Mouse (Mus musculus): Measurements from ENCODE around the gene 4930518I15Rik. TPM values are rescaled to one million over a fixed set of nuclear protein-coding genes. Genes with fewer than 3 reads are reported as not detected.
"Not testable (repeated sequence)": the region's sequence is repeated elsewhere in the genome, so short reads cannot be mapped to it uniquely, and the experiment has no call there.

4930518I15Rik gene
- polyA plus RNA-seq, 1 experiment from 2014 or later, result 2.0 TPM

DNA sequence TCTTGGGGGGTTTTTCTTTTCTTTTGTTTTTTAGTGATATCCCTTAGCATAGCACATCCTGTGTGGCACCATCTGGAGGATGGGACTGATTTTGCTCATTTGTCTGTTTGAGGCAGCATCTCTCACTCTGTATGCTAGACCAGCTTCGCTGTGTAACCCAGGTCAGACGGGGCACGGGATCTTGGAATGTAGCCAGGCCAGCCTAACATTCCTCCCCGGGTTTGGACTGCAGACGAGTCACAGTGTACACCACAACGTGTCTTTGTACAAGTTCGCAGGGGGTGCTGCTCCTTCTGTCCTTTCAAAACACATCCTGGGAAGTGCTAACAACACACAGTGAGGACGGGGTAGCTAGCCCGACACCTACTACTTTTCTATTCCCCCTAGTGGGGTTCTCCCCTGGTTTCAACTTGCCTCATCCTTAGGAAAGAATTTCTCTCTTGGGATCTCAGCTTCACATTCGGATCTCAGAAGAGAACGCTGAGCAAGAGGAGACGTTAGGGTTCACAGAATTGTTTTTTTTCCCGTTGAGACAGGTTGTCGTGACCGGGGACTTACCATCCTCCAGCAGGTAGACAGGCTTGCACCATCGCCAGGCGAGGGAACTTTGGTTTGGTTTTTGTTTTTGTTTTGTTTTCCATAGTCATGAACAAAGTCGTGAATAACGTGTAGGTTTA lies 4.4 kb upstream of the 4930518I15Rik start:
- Histone ChIP-seq H3K9ac (peak overlapping the region; percentile 82), H3K36me3 (replicated peaks) (peaks cover 39% of the 10 kb centered on the region), H3K27me3 (no peaks in the 10 kb centered on the region), H3K27ac (replicated peaks) (peak overlapping the region; percentile 90), H3K9me3 (replicated peaks) (no peaks in the 10 kb centered on the region), H3K4me3 (replicated peaks) (peak overlapping the region; percentile 100), H3K4me2 (peak overlapping the region; percentile 77), H3K4me1 (replicated peaks) (peaks cover 43% of the 10 kb centered on the region)
- WGBS (ENCODE audit: insufficient replicate concordance), result under 1% methylated on average over 19 of the region's 19 CpGs
- ATAC-seq (ENCODE audit: insufficient read depth), result no peak

DNA sequence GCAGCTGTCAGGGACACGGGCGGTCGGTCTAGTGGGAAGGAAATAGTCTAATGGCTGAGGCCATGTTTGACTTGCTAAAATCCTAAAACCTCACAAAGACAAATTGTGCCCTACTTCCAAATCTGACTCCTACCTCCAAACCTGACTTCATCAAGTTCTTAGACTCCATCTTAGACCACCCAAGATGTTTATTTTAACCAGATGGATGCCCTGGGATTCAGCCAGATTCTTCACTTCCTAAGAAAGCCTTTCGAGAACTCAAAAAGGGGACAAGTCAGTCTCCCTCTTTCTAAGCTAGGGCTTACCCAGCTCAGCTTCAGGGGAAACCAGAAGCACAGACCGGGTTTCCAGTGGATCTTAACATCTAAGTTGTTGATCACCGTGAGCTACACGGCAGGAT lies 925 bp upstream of the 4930518I15Rik start:
- H3K4me1 ChIP-seq (replicated peaks), result peaks cover 19% of the 10 kb centered on the region
- no peak overlapping the region for H3K4me3 ChIP-seq (replicated peaks)
- no peaks in the 10 kb centered on the region for H3K9me3 ChIP-seq (replicated peaks)
- no peak for ATAC-seq (ENCODE audit: insufficient read depth)
- peaks cover 21% of the 10 kb centered on the region for H3K36me3 ChIP-seq (replicated peaks)
- WGBS (ENCODE audit: insufficient replicate concordance), result 79% methylated on average over 7 of the region's 7 CpGs
- no peaks in the 10 kb centered on the region for H3K27me3 ChIP-seq
- no peak overlapping the region for H3K4me2 ChIP-seq
- no peak overlapping the region for H3K9ac ChIP-seq
- H3K27ac ChIP-seq (replicated peaks), result no peak overlapping the region

DNA sequence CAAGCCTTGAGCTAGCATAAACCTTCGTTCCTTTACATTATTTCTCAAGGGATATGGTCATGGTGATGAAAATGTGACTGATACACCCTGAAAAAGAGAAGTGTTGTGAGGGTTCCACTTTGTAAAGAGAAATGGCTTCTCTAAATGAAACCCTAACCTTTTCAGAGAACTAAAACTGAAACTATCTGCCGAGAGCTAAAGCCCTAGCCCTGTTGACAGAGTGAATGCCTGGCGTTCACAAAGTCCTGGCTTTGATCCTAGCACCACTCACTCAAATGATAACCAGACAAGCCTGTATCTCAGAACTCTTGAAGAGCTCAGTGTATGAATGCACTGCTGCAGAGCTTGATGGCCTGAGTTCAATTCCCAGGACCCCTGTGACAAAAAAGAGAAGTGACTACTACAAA lies 358 bp downstream of the 4930518I15Rik start:
- no peaks in the 10 kb centered on the region for H3K9me3 ChIP-seq (replicated peaks)
- 64% methylated on average over 3 of the region's 3 CpGs for WGBS (ENCODE audit: insufficient replicate concordance)
- H3K4me1 ChIP-seq (replicated peaks), result peaks cover 19% of the 10 kb centered on the region
- no peak overlapping the region for H3K4me3 ChIP-seq (replicated peaks)
- peaks cover 22% of the 10 kb centered on the region for H3K36me3 ChIP-seq (replicated peaks)
- H3K27ac ChIP-seq (replicated peaks), result peak overlapping the region; percentile 51
- H3K4me2 ChIP-seq, result no peak overlapping the region
- H3K27me3 ChIP-seq, result no peaks in the 10 kb centered on the region
- no peak overlapping the region for H3K9ac ChIP-seq
- no peak for ATAC-seq (ENCODE audit: insufficient read depth)

DNA sequence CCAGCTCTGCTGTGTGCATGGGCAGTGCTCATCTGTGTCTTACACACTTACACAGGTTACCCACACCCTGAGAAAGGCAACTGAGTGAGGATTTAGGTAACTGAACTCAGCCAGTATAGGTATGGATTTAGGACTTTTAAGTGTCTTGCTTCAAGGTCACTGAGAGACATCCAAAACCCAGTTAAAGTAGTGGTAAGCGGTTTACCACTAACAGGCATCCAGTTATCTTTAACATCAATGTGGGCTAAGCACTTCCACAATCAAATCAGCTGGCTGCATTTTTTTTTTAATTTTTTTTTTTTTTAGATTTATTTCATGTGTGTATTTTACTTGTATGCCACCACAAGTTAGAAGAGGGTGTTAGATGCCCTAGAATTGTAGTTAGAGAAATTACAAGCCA lies 1.4 kb downstream of the 4930518I15Rik start:
- H3K27ac ChIP-seq (replicated peaks), result no peak overlapping the region
- no peak overlapping the region for H3K9ac ChIP-seq
- 71% methylated on average over 1 of the region's 1 CpGs for WGBS (ENCODE audit: insufficient replicate concordance)
- no peak overlapping the region for H3K4me3 ChIP-seq (replicated peaks)
- peaks cover 33% of the 10 kb centered on the region for H3K36me3 ChIP-seq (replicated peaks)
- no peaks in the 10 kb centered on the region for H3K9me3 ChIP-seq (replicated peaks)
- H3K4me2 ChIP-seq, result no peak overlapping the region
- ATAC-seq (ENCODE audit: insufficient read depth), result no peak
- H3K27me3 ChIP-seq, result no peaks in the 10 kb centered on the region
- peaks cover 18% of the 10 kb centered on the region for H3K4me1 ChIP-seq (replicated peaks)

DNA sequence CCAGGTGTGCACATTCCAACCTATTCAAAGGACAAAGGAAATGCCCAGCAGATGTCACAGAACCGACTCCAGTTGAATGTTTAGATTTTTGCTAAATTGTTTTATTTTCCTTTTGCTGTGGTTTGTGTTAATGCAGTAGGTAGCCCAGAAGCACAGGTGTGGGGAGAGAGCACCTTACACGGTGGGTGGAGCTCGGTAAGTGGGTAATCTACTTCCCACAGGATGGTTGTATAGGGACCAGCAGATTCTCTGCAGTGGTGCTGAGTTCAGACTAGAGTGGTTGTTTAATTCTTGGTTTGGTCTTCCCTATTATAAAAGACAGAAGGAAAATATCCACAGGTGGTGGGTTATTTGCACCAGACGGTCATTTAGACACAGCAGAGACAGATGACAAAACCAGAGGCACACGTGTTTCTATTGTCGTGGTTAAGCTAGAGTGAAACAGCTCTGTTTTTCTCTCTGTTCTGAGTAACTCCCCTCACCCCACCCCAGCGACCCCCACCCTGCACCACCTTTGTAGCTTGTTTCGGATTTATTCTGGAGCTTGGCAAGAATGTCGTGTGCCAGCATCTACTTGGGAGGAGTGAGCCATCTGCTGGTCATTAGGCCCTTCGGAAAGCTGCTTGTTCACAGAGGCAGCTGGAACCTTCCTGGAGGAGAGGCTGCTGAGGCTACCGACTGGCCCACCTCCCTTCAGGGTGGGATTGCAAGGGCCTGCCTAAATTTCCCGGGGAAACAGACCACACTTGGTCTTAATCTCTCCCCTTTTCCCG lies 3.6 kb downstream of the 4930518I15Rik start:
- ATAC-seq (ENCODE audit: insufficient read depth); H3K4me3 ChIP-seq (replicated peaks); H3K27me3 ChIP-seq; H3K9me3 ChIP-seq (replicated peaks); H3K27ac ChIP-seq (replicated peaks); H3K4me2 ChIP-seq; H3K9ac ChIP-seq: not testable (repeated sequence)
- 62% methylated on average over 13 of the region's 13 CpGs for WGBS (ENCODE audit: insufficient replicate concordance)
- Histone ChIP-seq H3K4me1 (replicated peaks) (peaks cover 27% of the 10 kb centered on the region), H3K36me3 (replicated peaks) (peaks cover 33% of the 10 kb centered on the region)

DNA sequence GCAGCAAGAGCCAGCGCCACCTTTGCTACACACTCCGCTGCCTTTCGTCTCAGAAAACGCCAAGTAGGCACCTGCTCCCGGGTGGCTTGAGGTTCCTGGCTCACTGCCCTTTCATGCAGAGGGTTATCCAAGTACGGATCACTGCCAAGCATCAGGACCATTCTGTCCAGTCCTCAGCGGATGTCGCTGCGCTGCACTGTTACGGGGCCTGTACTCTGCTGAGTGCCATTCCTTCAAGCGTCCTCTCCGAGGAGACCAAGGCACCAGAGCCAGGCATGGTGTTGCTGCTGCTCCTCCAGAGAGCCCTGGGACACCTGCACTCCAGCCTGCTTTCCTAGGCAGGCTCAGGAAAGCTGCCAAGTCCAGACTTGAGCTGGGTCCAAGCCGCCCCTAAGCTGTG lies 4.2 kb downstream of the 4930518I15Rik start:
- Histone ChIP-seq H3K4me1 (replicated peaks) (peaks cover 30% of the 10 kb centered on the region), H3K36me3 (replicated peaks) (peaks cover 28% of the 10 kb centered on the region)
- not testable (repeated sequence) for H3K27ac ChIP-seq (replicated peaks); H3K4me2 ChIP-seq; H3K27me3 ChIP-seq; H3K9ac ChIP-seq; H3K4me3 ChIP-seq (replicated peaks); H3K9me3 ChIP-seq (replicated peaks); ATAC-seq (ENCODE audit: insufficient read depth)
- WGBS (ENCODE audit: insufficient replicate concordance), result 86% methylated on average over 9 of the region's 13 CpGs

DNA sequence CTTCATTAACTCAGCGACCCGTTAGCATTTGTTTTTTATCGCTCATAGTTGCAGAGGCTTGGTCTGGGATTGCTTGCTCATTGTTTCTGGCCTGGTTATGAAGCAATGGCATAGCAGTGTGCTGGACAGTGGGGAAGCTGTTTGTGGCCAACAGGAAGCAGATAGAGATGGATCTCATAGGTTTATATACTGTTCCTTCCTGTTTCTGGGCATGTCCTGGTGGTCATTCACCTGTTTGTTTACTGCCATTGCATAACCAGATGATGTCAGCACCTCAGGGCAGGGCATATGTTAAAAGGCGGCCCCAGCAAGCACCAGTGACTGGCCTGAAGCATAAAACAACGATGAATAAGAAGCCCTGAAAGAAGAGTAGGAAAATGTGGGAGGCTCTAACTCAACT lies 7.2 kb downstream of the 4930518I15Rik start:
- Histone ChIP-seq H3K4me1 (replicated peaks) (peaks cover 21% of the 10 kb centered on the region), H3K36me3 (replicated peaks) (peaks cover 28% of the 10 kb centered on the region; the same call in 1 of the 2 replicates), H3K27me3 (no peaks in the 10 kb centered on the region), H3K9me3 (replicated peaks) (no peaks in the 10 kb centered on the region), H3K27ac (replicated peaks) (0 out of 2 replicates have a peak overlapping the region, but pooled peaks have one; percentile 24), H3K4me3 (replicated peaks) (no peak overlapping the region), H3K9ac (no peak overlapping the region), H3K4me2 (no peak overlapping the region)
- WGBS (ENCODE audit: insufficient replicate concordance), result 68% methylated on average over 5 of the region's 5 CpGs
- no peak; the same call in 1 of the 2 replicates for ATAC-seq (ENCODE audit: insufficient read depth)

DNA sequence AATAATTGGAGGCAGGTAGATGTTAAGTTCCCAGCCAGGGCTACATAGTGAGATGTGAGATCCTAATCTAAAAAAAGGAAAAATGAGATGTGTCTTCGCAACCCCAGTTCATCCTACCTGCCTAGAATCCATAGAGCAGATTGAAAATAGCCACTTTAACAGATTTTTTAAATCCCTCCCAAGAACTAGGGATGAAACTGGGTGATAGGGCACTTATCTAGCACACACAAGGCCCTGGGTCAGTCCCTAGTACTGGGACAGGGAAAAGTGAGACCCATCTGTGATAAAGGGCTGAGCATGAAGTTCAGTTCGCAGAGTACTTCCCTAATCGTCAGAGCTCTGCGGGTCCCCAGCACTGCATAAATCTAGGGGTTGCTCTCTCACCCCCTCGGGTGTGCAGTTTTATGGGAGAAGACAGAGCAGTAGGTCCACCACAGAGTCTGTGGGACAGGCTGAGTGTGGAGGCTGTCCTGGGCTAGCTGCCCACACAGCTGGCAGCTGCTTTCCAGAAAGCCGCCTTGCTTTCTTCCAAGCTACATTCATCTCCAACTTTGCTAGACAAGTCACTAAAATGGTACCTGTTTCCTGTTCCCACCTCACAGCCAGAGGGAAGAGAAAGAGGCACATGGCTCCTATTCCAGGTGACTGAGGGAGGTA lies 9.1 kb downstream of the 4930518I15Rik start:
- Histone ChIP-seq H3K36me3 (replicated peaks) (peaks cover 32% of the 10 kb centered on the region; the same call in 1 of the 2 replicates), H3K4me2 (no peak overlapping the region), H3K4me3 (replicated peaks) (no peak overlapping the region), H3K27me3 (no peaks in the 10 kb centered on the region), H3K27ac (replicated peaks) (no peak overlapping the region), H3K9ac (no peak overlapping the region), H3K9me3 (replicated peaks) (no peaks in the 10 kb centered on the region), H3K4me1 (replicated peaks) (peaks cover 24% of the 10 kb centered on the region)
- WGBS (ENCODE audit: insufficient replicate concordance), result 57% methylated on average over 6 of the region's 6 CpGs
- no peak for ATAC-seq (ENCODE audit: insufficient read depth)

DNA sequence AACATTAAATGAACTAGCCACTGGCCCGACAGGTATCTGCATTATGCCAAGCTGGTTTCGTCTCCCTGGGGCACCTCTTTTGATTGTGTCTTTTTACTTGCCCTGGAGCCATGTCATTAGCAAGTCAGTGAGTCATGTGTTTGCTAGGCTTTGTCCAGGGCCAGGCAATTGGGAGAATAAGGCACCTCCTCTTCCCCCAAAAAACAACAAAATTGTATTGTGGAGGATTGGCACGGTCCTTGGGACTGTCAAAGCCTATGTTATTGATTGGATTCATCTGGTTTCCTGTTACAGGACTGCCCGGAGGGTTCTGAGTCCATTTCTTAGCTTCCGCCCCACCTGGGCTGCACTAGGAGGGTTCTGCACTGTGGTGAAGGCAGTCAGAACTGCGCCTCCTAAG lies 10.1 kb downstream of the 4930518I15Rik start:
- no peak overlapping the region for H3K4me3 ChIP-seq (replicated peaks)
- 73% methylated on average over 6 of the region's 6 CpGs for WGBS (ENCODE audit: insufficient replicate concordance)
- peaks cover 34% of the 10 kb centered on the region for H3K4me1 ChIP-seq (replicated peaks)
- H3K9ac ChIP-seq, result no peak overlapping the region
- H3K27me3 ChIP-seq, result no peaks in the 10 kb centered on the region
- ATAC-seq (ENCODE audit: insufficient read depth), result no peak
- H3K9me3 ChIP-seq (replicated peaks), result no peaks in the 10 kb centered on the region
- no peak overlapping the region for H3K27ac ChIP-seq (replicated peaks)
- H3K36me3 ChIP-seq (replicated peaks), result peaks cover 32% of the 10 kb centered on the region; the same call in 1 of the 2 replicates
- no peak overlapping the region for H3K4me2 ChIP-seq

DNA sequence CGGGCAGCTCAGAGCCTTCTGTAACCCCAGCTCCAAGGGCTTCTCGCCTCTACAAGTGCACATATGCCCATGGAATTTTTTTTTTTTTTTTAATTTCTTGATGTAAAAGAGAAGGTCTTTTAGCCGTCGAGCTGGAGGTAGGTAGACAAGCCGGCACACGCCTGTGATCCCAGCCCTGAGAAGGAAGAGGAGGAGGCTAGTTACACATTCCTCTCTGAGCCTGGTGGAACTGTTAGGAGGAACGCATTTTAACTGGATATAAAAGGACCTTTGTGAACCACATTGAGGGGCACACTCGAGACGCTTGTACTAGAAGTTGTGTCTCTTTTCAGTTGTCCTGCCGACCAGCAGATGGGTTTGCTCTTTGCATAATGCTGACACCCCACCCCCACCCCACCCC lies 13.0 kb downstream of the 4930518I15Rik start:
- H3K4me1 ChIP-seq (replicated peaks), result peaks cover 44% of the 10 kb centered on the region
- H3K4me2 ChIP-seq, result no peak overlapping the region

DNA sequence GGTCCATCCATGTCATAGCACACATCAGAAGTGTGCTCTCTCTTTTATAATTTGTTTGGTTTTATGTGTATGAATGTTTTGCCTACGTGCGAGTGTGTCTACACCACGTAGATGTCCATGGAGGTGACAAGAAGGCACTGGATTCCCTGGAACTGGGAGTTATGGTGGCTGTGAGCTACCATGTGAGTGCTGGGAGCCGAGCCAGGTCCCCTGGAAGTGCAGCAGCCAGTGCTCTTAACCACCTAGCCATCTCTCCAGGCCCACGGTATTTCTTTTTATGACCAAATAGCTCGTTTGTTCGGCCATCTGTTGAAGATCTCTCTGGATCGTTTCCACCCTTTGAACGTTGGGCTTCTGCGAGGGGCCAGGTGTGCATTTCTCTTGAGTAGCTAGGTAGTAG lies 14.4 kb downstream of the 4930518I15Rik start:
- Histone ChIP-seq H3K4me2 (no peak overlapping the region), H3K36me3 (replicated peaks) (peaks cover 20% of the 10 kb centered on the region; the same call in 1 of the 2 replicates), H3K9me3 (replicated peaks) (no peaks in the 10 kb centered on the region), H3K4me1 (replicated peaks) (peaks cover 48% of the 10 kb centered on the region), H3K27me3 (no peaks in the 10 kb centered on the region; the same call in 1 of the 2 replicates), H3K9ac (no peak overlapping the region), H3K27ac (replicated peaks) (no peak overlapping the region), H3K4me3 (replicated peaks) (no peak overlapping the region)
- no peak for ATAC-seq (ENCODE audit: insufficient read depth)
- WGBS (ENCODE audit: insufficient replicate concordance), result 78% methylated on average over 10 of the region's 10 CpGs

More for the DNA sequence above, 13.0 kb downstream of the 4930518I15Rik start:
- Histone ChIP-seq H3K36me3 (replicated peaks) (peaks cover 20% of the 10 kb centered on the region; the same call in 1 of the 2 replicates), H3K27ac (replicated peaks) (no peak overlapping the region), H3K9ac (no peak overlapping the region), H3K4me3 (replicated peaks) (no peak overlapping the region), H3K27me3 (no peaks in the 10 kb centered on the region; the same call in 1 of the 2 replicates), H3K9me3 (replicated peaks) (no peaks in the 10 kb centered on the region)
- 75% methylated on average over 10 of the region's 10 CpGs for WGBS (ENCODE audit: insufficient replicate concordance)
- no peak for ATAC-seq (ENCODE audit: insufficient read depth)
